Mouse (Mus musculus) ES-Bruce4 (cell line): ENCODE measurements around the gene Cyp46a1.

Experiments used
- CTCF ChIP-seq: IDR thresholded peaks from one replicate; pipeline ENCODE4 v1.8.1; 2011; ENCODE audit warnings: low read depth, low read length
- EP300 ChIP-seq: IDR thresholded peaks from 2 replicates; pipeline ENCODE4 v1.6.1; 2011; ENCODE audit warnings: low read depth, low read length; ENCODE audit not compliant: insufficient read depth
- POLR2A ChIP-seq: IDR thresholded peaks from one replicate; pipeline ENCODE4 v1.8.1; 2011; ENCODE audit warnings: low read length; ENCODE audit not compliant: insufficient read depth

DNA sequence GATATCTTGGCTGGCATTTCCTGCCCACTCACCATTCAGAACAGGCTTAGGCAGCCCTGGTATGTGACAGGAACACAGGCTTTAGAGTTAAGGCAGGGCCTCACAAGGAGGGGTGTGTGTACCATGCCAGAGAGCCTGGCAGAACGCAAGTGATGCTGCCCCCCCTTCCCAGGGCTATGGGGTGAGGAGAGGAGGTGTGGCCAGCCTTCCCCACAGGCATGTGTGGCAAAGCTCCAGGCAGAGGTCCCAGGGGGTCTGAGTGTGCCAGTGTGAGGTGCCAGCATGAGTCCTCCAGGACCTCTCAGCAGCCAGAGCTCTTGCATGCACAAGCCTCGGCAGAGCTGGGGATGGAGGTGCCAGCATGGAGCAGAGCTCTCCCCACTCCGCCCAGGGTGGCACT lies 39.6 kb upstream of the Cyp46a1 start:
- TF ChIP-seq POLR2A (no peak), CTCF (no peak), EP300 (no peak)
